Mouse (Mus musculus) hindbrain, embryonic 14.5 days (tissue): ENCODE results near the gene Ptk6. TPM values are rescaled to one million over a fixed set of nuclear protein-coding genes. Genes with fewer than 3 reads are reported as not detected.

Experiments
- ATAC-seq: fragments of 200-750 bp; cut with Nextera tagmentation; 2 replicates; pipeline ENCODE4 v1.8.0; 2017; ENCODE audit warnings: moderate number of reproducible peaks, mild to moderate bottlenecking, moderate TSS enrichment, moderate library complexity; ENCODE audit not compliant: low FRiP score
- DNase-seq: peaks from one replicate; pipeline ENCODE4 v3.0.0-alpha.2; 2015; ENCODE audit warnings: low spot score
- H3K27ac ChIP-seq: fragments of 300-500 bp; sonication (generic); 2 replicates; pipeline ENCODE4 v1.5.1; 2014; ENCODE audit warnings: mild to moderate bottlenecking, moderate library complexity
- H3K27me3 ChIP-seq: fragments of 300-500 bp; sonication (generic); 2 replicates; pipeline ENCODE4 v1.6.1; 2014; ENCODE audit warnings: mild to moderate bottlenecking, low read length, mixed read lengths; ENCODE audit not compliant: control insufficient read depth, insufficient read depth
- H3K36me3 ChIP-seq: fragments of 300-500 bp; sonication (generic); replicated peaks from 2 replicates; pipeline ENCODE4 v1.6.1; 2014; ENCODE audit not compliant: control insufficient read depth, insufficient read depth
- H3K4me1 ChIP-seq: fragments of 300-500 bp; sonication (generic); replicated peaks from 2 replicates; pipeline ENCODE4 v1.6.1; 2014; ENCODE audit warnings: antibody characterized with exemption, low read length, mixed read lengths; ENCODE audit not compliant: control insufficient read depth, insufficient read depth
- H3K4me2 ChIP-seq: fragments of 300-500 bp; sonication (generic); replicated peaks from 2 replicates; pipeline ENCODE4 v1.6.1; 2014; ENCODE audit warnings: mild to moderate bottlenecking, moderate library complexity
- H3K4me3 ChIP-seq: fragments of 300-500 bp; sonication (generic); replicated peaks from 2 replicates; pipeline ENCODE4 v1.5.1; 2014; ENCODE audit warnings: mild to moderate bottlenecking, low read length
- H3K9ac ChIP-seq: fragments of 300-500 bp; sonication (generic); 2 replicates; pipeline ENCODE4 v1.6.1; 2014
- H3K9me3 ChIP-seq: fragments of 300-500 bp; sonication (generic); 2 replicates; pipeline ENCODE4 v1.6.1; 2016; ENCODE audit warnings: low read length; ENCODE audit not compliant: control insufficient read depth
- WGBS: fragments of 180-500 bp; shearing (Covaris S2); extraction: QIAGEN DNeasy Blood & Tissue Kit; methylation state at CpG from one replicate; pipeline ENCODE4 v1.1.7; 2014; 5-methylcytosine and 5-hydroxymethylcytosine counted together
- polyA plus RNA-seq: library from polyadenylated mRNA; unstranded; fragments of >200 nt; fragmentation: Nextera tagmentation; extraction: Ambion mirVana; gene quantifications from 2 replicates; pipeline ENCODE4 v1.2.1, GENCODE M21; 2014

Ptk6 gene
- polyA plus RNA-seq, 1 experiment from 2014 or later = not detected

- Histone ChIP-seq H3K36me3 (peaks cover 49% of the 10 kb centered on the region), H3K9ac (no peak overlapping the region), H3K4me2 (no peak overlapping the region), H3K9me3 (no peaks in the 10 kb centered on the region), H3K27ac (no peak overlapping the region), H3K4me1 (peaks cover 19% of the 10 kb centered on the region), H3K27me3 (peaks cover 4% of the 10 kb centered on the region; the same call in 1 of the 2 replicates), H3K4me3 (no peak overlapping the region)
- 79% methylated on average over 6 of the region's 6 CpGs for WGBS
- no peak for ATAC-seq
- no peak for DNase-seq
Observed at GRCm38 (mm10) chr2:181150281-181150680, 52.3 kb downstream of the Ptk6 start.

- no peak for DNase-seq
- no peak overlapping the region for H3K27ac ChIP-seq
- ATAC-seq = no peak
- peaks cover 49% of the 10 kb centered on the region for H3K36me3 ChIP-seq
- H3K9me3 ChIP-seq = no peaks in the 10 kb centered on the region
- 11% methylated on average over 23 of the region's 31 CpGs for WGBS
- peaks cover 4% of the 10 kb centered on the region; the same call in 1 of the 2 replicates for H3K27me3 ChIP-seq
- peak overlapping the region; percentile 30 for H3K4me3 ChIP-seq
- peak overlapping the region; percentile 72 for H3K4me2 ChIP-seq
- H3K9ac ChIP-seq = no peak overlapping the region
- H3K4me1 ChIP-seq = peaks cover 11% of the 10 kb centered on the region
Observed at GRCm38 (mm10) chr2:181148318-181148955, 54.2 kb downstream of the Ptk6 start.

GRCm38 (mm10) chr2:181147546-181148317 is 54.9 kb downstream of the Ptk6 start:
- no peak overlapping the region for H3K27ac ChIP-seq
- peaks cover 4% of the 10 kb centered on the region; the same call in 1 of the 2 replicates for H3K27me3 ChIP-seq
- 3% methylated on average over 44 of the region's 61 CpGs for WGBS
- H3K9ac ChIP-seq = peak overlapping the region; percentile 39; the same call in 1 of the 2 replicates
- H3K4me2 ChIP-seq = peak overlapping the region; percentile 72
- H3K4me3 ChIP-seq = peak overlapping the region; percentile 30
- peaks cover 48% of the 10 kb centered on the region for H3K36me3 ChIP-seq
- peaks cover 11% of the 10 kb centered on the region for H3K4me1 ChIP-seq
- DNase-seq (peak; percentile 50), ATAC-seq (peak; percentile 29; the same call in 1 of the 2 replicates)
- H3K9me3 ChIP-seq = no peaks in the 10 kb centered on the region

DNA sequence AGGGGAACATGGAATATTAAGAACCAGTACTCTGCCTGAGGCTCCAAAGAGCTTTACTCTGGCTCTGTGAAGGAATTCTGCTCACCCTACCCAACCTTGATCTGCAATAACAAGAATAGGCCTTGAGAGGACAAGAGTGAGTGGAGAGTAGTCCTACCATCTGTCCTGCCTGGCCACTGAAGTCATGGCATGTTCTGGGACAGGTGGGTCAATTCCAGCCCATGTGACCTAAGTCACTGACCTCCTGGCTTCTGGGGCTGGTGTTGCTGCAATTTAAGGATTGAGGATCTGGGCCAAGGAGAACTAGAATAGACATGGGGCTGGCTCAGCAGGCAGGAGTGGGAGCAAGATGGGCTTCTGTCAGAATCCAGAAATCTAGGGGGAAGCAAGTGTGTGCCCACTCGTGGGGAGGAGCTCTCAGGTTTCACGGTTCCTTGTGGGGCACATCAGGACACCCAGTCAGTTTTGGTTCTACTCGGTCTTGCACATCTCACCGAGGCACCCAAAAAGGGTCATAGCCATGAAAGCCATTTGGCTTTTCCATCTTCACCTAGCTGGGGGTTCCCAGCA is 55.5 kb downstream of the Ptk6 start:
- no peak for DNase-seq
- Histone ChIP-seq H3K9me3 (no peaks in the 10 kb centered on the region), H3K9ac (0 out of 2 replicates have a peak overlapping the region, but pooled peaks have one; percentile 39), H3K36me3 (peaks cover 41% of the 10 kb centered on the region), H3K4me3 (peak overlapping the region; percentile 30; the same call in 1 of the 2 replicates), H3K4me2 (peak overlapping the region; percentile 72), H3K27me3 (peaks cover 4% of the 10 kb centered on the region; the same call in 1 of the 2 replicates), H3K4me1 (peaks cover 11% of the 10 kb centered on the region), H3K27ac (no peak overlapping the region)
- ATAC-seq = no peak
- 48% methylated on average over 4 of the region's 4 CpGs for WGBS

DNA sequence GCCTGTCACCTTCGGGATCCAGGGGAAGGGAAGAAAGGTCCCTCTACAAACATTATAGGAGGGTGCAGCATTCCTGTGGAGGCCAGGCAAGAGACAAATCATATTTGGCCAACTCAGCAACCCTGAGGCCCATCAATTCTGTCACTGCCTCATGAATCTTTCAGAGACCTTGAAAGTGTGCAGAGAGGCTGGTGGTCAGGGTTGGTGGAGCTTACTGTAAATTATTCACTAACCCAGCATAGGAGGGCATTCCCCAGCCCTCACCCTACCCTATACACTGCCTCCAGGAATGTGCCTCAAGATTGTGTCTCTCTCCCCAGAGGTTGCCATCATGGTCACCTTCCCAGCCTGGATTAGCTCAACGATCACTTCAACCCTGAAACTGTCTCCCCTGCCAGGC is 57.9 kb downstream of the Ptk6 start:
- no peak for ATAC-seq
- 92% methylated on average over 2 of the region's 2 CpGs for WGBS
- Histone ChIP-seq H3K9me3 (no peaks in the 10 kb centered on the region), H3K4me1 (peaks cover 11% of the 10 kb centered on the region), H3K36me3 (peaks cover 28% of the 10 kb centered on the region), H3K27me3 (peaks cover 2% of the 10 kb centered on the region; the same call in 1 of the 2 replicates), H3K9ac (no peak overlapping the region), H3K4me3 (no peak overlapping the region), H3K4me2 (no peak overlapping the region), H3K27ac (no peak overlapping the region)
- DNase-seq = no peak

Other genes starting within 250 kb of the Ptk6 start
- 78.6 and 85.5 TPM in 2 replicates for gene Nkain4, start 248.1 kb downstream of the Ptk6 start, polyA plus RNA-seq
- gene Arfgap1, start 235.6 kb downstream of the Ptk6 start, polyA plus RNA-seq = 88.2 and 96.2 TPM in 2 replicates
- gene Col20a1, start 216.3 kb downstream of the Ptk6 start, polyA plus RNA-seq = 0.33 and 0.74 TPM in 2 replicates
- 50.6 and 59.1 TPM in 2 replicates for gene Chrna4, start 159.2 kb downstream of the Ptk6 start, polyA plus RNA-seq
- 54.2 and 55.9 TPM in 2 replicates for gene Kcnq2, start 67.5 kb downstream of the Ptk6 start, polyA plus RNA-seq
- gene Eef1a2, start 45.8 kb downstream of the Ptk6 start, polyA plus RNA-seq = 21.1 and 22.3 TPM in 2 replicates
- gene Ppdpf, start 15.5 kb downstream of the Ptk6 start, polyA plus RNA-seq = 382 and 446 TPM in 2 replicates
- 0.29 and 0.48 TPM in 2 replicates for gene Srms, start 10.4 kb upstream of the Ptk6 start, polyA plus RNA-seq
- gene Fndc11, start 17.2 kb upstream of the Ptk6 start, polyA plus RNA-seq = not detected in 2 replicates
- 0.22 and 0.70 TPM in 2 replicates for gene Helz2, start 39.2 kb upstream of the Ptk6 start, polyA plus RNA-seq
- gene Gmeb2, start 85.2 kb upstream of the Ptk6 start, polyA plus RNA-seq = 16.7 and 18.0 TPM in 2 replicates
- gene Stmn3, start 111.7 kb upstream of the Ptk6 start, polyA plus RNA-seq = 1,468 and 1,594 TPM in 2 replicates
- 39.9 and 40.8 TPM in 2 replicates for gene Rtel1, start 117.0 kb upstream of the Ptk6 start, polyA plus RNA-seq
- gene Zgpat, start 162.1 kb upstream of the Ptk6 start, polyA plus RNA-seq = 66.7 and 67.6 TPM in 2 replicates
- 62.3 and 63.3 TPM in 2 replicates for gene Arfrp1, start 162.6 kb upstream of the Ptk6 start, polyA plus RNA-seq
- 39.7 and 47.4 TPM in 2 replicates for gene Lime1, start 177.3 kb upstream of the Ptk6 start, polyA plus RNA-seq